Mouse (Mus musculus) inflammation-experienced regulatory T-cells, adult 6 months (primary cell): ENCODE data around the gene P2rx5. TPM values are rescaled to one million over a fixed set of nuclear protein-coding genes. Genes with fewer than 3 reads are reported as not detected.

Experiments used
- ATAC-seq: one replicate; pipeline ENCODE4 v1.8.0; 2017
- polyA plus RNA-seq, 3 experiments: library from polyadenylated mRNA; unstranded; fragments of 100-300 nt; shearing (Covaris generic); gene quantifications; one replicate each; pipeline ENCODE4 v1.2.1; 2017

P2rx5 gene
- polyA plus RNA-seq, 3 experiments from 2014 or later: 0.23 to 0.24 TPM; not detected in 1

- ATAC-seq: peak; percentile 97
Measured at GRCm38 (mm10) chr11:73176608-73177508, 16.6 kb downstream of the P2rx5 start, which contains the start of the genes Emc6 and Tax1bp3. Emc6 (minus strand) TSS chr11:73177037. Tax1bp3 (plus strand) TSS chr11:73177083.

GRCm38 (mm10) chr11:73177509-73177875 is 17.3 kb downstream of the P2rx5 start:
- peak; percentile 8 for ATAC-seq

GRCm38 (mm10) chr11:73177895-73178294 is 17.7 kb downstream of the P2rx5 start:
- ATAC-seq: no peak

GRCm38 (mm10) chr11:73185872-73186615 is 25.8 kb downstream of the P2rx5 start:
- no peak for ATAC-seq

- ATAC-seq: no peak
Measured at GRCm38 (mm10) chr11:73187231-73187630, 27.0 kb downstream of the P2rx5 start.

- no peak for ATAC-seq
Measured at GRCm38 (mm10) chr11:73193047-73193446, 32.8 kb downstream of the P2rx5 start.

- ATAC-seq: no peak
Measured at GRCm38 (mm10) chr11:73194444-73194843, 34.2 kb downstream of the P2rx5 start.

GRCm38 (mm10) chr11:73198190-73198589 is 38.0 kb downstream of the P2rx5 start:
- no peak for ATAC-seq

GRCm38 (mm10) chr11:73198603-73199229 is 38.5 kb downstream of the P2rx5 start, which contains the start of gene Ctns:
Ctns (minus strand) TSS chr11:73199042.
- peak; percentile 88 for ATAC-seq

- peak; percentile 93 for ATAC-seq
Measured at GRCm38 (mm10) chr11:73199230-73199712, 39.0 kb downstream of the P2rx5 start, which contains the start of gene Shpk. Shpk (plus strand) TSS chr11:73199460.

- ATAC-seq: peak; percentile 27
Measured at GRCm38 (mm10) chr11:73199879-73200278, 39.7 kb downstream of the P2rx5 start.

GRCm38 (mm10) chr11:73201021-73201420 is 40.8 kb downstream of the P2rx5 start:
- ATAC-seq: no peak

- ATAC-seq: no peak
Measured at GRCm38 (mm10) chr11:73201597-73201996, 41.4 kb downstream of the P2rx5 start.

- ATAC-seq: no peak
Measured at GRCm38 (mm10) chr11:73203895-73204294, 43.7 kb downstream of the P2rx5 start.

- ATAC-seq: no peak
Measured at GRCm38 (mm10) chr11:73205194-73205593, 45.0 kb downstream of the P2rx5 start.

GRCm38 (mm10) chr11:73207621-73208020 is 47.4 kb downstream of the P2rx5 start:
- no peak for ATAC-seq

GRCm38 (mm10) chr11:73213956-73214355 is 53.7 kb downstream of the P2rx5 start:
- no peak for ATAC-seq

GRCm38 (mm10) chr11:73219671-73220070 is 59.5 kb downstream of the P2rx5 start:
- ATAC-seq: no peak

GRCm38 (mm10) chr11:73220651-73221050 is 60.4 kb downstream of the P2rx5 start:
- no peak for ATAC-seq
